Mouse (Mus musculus): ENCODE data around the gene Map4k2. TPM values are rescaled to one million over a fixed set of nuclear protein-coding genes. Genes with fewer than 3 reads are reported as not detected.

Gene Map4k2
- total RNA-seq, 2 experiments from 2014 or later, result 30.6 to 54.7 TPM

DNA sequence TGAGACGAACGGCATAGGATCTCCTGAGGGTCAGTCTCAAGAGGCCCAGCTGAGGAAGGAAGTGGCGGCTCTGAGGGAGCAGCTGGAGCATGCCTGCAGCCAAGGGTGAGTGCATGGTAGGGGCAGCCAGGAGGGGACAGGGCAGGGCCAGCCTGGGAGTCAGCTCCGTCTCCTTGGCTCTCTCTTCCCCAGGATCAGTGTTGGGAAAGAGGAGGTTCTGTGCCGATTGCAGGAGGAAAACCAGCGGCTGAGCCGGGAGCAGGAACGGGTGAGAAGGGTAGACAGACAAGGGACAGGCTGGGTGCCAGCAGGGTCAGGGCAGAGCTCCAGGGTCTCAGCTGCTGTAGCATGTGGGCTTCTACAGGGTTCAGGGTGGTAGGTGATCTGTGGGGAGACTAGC is 26.4 kb upstream of the Map4k2 start:
- no peak for ATAC-seq (replicated peaks; ENCODE audit: poor library complexity, severe bottlenecking)

DNA sequence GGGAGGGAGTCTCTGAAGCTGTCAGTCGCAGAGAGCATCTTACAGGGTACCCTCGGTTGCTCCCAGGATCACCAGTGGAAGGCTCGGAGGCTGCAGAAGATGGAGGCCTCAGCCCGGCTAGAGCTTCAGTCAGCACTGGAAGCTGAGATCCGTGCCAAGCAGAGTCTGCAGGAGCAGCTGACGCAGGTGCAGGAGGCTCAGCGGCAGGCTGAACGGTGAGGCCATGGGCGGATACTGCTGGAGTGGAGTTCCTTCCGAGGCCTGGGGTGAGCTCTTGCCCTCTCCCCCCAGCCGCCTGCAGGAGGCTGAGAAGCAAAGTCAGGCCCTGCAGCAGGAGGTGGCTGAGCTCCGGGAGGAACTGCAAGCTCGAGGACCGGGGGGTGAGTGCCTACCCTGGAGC is 25.4 kb upstream of the Map4k2 start:
- no peak for ATAC-seq (replicated peaks; ENCODE audit: poor library complexity, severe bottlenecking)

DNA sequence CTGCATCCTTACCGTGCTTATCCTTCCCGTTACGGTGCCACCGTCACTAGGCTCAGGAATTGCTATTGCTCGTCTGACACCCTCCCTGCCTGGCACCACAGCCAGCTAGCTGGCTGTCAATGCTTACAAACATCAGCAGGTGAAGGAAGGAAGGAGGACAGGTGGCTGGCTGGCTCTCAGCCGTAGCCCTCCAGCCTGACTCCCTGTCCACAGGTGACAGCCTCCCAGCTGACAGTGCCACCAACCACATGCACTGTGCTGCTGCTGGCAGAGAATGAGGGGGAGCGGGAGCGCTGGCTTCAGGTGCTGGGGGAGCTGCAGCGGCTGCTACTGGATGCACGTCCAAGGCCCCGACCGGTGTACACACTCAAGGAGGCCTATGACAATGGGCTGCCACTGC is 22.8 kb upstream of the Map4k2 start:
- ATAC-seq (replicated peaks; ENCODE audit: poor library complexity, severe bottlenecking), result no peak

DNA sequence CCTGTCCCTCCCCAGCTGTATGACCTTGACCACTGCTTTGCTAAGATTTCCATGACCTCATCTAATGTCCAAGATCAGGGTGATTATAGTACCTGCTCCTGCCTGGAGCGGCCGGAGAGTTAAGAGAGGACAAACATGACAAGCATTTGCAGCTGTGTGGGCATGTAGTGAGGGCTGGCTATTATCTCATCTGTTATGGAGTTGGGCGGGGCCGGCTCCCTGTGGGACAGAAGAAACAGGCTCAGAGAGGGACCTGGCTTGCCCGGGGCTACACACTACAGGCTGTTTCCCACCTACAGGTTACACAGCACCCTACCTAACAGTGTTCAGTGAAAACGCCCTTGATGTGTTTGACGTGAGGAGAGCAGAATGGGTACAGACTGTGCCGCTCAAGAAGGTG is 19.6 kb upstream of the Map4k2 start:
- no peak for ATAC-seq (replicated peaks; ENCODE audit: poor library complexity, severe bottlenecking)

DNA sequence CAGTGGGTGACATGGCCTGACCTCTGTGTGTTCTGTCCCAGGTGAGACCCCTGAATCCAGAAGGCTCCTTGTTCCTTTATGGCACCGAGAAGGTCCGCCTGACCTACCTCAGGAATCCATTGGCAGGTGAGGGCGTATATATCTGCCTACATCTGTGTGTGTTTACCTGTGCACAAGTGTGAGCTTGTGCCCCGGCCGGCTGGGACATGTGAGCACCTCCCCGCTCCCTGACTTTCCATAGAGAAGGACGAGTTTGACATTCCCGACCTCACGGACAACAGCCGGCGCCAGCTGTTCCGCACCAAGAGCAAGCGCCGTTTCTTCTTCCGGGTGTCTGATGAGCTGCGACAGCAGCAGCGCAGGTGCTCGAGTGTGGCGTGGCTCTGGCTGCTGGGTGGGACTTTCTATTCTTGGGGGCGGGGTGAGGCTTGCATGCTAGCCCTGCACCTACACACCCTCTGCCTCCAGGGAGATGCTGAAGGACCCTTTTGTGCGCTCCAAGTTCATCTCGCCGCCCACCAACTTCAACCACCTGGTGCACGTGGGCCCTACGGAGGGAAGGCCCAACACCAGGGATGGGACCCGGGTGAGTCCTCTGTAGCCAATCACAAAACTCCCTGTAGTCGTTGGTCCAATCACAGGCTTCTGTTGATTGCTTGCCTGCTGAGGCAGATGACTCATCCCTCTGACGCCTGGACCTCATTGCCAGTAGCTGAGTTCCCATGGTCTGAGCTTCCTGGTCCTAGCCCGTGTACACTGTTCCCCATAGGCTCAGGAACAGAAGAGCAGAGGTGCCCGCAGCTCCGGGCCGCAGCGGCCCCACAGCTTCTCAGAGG is 18.9 kb upstream of the Map4k2 start:
- no peak for ATAC-seq (replicated peaks; ENCODE audit: poor library complexity, severe bottlenecking)

DNA sequence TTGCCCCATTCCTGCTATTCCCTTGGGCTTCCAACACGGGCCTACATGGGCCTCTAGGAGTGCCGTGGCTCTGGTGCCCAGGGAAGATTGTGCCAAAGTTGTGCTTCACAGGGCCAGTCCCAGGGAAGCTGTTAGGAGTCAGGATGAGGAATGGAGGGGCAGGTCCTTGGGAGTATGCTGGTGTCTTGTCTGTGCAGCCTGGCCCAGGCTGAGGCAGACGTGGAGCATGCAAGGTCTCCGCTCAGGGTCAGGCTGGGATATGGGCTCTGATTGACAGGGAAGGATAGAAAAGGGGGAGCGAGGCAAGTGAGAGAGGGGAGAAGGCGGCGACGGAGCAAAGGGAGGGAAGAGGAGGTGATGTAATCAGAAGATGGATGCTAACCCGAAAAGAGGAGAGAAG is 16.2 kb upstream of the Map4k2 start:
- ATAC-seq (replicated peaks; ENCODE audit: poor library complexity, severe bottlenecking), result no peak

DNA sequence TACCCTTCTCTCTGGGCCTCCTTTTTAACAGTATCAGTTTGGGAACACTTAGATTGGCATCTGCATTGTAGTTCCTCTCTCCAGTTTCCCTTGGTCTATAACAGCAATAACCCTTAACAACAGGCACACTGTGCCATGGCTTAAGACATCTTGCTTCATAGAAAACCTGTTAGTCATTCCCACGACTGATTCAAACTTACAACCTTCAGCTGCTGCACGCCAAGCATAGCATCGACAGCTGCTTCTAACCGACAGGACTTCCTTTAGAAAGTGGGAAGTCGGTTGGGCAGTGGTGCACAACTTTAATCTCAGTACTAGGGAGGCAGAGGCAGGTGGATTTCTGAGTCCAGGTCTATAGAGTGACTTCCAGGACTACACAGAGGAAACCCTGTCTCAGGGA is 9.8 kb upstream of the Map4k2 start:
- peak; percentile 53 for ATAC-seq (replicated peaks; ENCODE audit: poor library complexity, severe bottlenecking)

DNA sequence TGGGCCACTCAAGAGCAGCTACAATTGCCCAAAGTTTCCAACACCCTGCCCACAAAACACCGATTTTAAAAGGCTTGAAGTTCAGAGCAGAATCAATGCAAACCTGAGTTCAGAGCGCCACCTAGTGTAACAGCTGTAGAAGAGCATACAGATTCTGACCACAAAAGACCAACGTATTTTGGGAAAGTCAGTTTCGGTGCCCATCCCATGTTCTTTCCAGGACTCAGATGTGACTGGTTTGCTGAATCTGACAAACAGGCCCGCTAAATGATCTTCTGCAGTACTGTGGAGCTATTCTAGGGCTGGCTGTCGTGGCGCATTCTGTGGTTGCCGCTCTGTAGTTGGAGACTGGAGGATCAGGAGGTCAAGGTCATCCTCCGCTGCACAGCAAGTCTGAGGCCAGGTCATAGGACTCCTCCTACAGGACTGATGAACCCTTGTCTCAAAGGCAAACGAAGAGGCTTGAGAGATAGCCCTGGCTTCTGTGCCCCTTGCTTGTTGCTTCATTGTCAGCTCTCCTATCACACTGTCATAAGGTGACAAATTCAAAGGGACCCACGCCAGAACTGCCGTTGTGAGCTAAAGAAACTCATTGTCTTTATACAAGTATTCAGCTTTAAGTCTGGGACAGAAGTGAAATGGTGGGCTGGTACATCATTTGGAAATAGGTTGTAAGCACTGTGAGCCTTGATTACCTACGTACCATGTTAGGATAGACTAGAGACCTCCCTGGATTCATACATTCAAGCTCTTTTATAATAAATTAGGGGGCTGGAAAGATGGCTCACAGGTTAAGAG is 9.0 kb upstream of the Map4k2 start:
- ATAC-seq (replicated peaks; ENCODE audit: poor library complexity, severe bottlenecking), result peak; percentile 33

DNA sequence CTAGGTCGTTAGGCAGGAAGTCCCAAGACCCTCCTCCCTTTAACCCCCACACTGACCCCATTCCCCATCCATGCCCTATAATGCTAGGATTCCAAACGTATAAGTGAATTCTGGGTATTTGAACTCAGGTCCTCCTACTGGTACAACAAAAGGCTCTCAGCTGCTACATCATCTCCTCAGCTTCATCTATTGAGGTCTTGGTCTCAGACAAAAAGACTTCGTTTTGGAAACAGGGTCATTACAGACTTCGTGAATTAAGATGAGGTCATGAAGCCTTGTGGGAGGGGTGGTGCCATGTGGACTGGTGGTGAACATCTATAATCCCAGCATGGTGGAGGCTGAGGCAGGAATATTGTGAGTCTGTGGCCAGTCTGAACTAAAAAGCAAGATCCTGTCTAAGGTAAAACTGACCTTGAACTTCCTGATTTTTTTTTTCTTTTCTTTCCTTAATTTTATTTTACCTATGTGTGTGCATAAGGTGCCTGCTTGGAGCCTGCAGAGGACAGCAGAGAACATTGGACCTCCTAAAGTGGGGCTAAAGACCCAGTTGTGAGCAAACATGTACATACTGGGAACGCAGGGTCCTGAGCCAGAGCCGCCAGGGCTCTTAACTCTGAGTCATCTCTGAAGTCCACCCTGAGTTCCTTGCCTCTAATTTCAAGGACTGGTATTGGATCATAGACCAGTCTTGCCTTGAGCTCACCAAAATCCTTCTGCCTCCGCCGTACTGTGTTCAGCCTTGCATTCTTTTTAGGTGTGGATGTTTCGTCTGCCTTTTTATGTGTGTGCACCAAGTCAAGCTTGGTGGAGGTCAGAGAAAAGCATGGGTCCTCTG is 7.0 kb upstream of the Map4k2 start:
- ATAC-seq (replicated peaks; ENCODE audit: poor library complexity, severe bottlenecking), result no peak

DNA sequence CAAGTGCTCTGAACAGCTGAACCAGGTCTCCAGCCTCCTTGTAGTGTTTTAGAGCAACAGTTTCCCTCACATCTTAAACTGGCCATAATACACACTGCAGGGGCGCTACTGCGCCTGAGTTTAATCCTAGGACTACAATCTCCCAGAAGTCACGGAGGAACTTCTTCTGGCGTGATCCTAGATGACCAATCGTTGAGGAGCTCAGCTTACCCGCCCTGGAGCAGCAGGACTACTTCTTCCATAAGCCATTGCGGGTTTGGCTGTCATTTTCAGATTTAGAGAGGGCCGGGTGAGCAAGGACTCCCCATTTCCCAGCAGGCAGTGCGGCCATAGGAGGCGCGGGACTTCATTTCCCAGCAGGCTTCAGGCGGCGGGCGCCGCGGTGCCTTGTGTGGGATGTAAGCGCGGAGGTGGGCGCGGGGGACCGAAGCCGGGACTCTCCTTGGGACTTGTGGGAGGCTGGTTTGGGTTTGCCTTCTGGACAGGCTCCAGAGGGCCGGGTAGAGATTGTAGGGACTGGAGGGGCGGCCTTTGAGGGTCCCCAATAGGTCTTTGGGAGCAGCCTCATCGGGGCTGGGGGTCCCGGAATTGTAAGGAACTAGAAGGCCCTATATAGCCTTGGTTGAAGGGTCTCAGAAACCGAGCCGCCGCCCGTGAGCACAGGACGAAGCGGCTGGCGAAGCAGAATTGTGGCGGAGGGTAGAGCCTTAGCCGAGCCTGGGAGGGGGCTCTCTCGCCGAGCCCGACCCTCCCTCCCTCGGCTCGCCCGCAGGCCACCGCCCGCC is 6.1 kb upstream of the Map4k2 start, which contains the start of gene Men1:
TSS of gene Men1 (plus strand) at position 307 of the 785 bp plus-strand sequence.
- ATAC-seq (replicated peaks; ENCODE audit: poor library complexity, severe bottlenecking), result peak; percentile 80

DNA sequence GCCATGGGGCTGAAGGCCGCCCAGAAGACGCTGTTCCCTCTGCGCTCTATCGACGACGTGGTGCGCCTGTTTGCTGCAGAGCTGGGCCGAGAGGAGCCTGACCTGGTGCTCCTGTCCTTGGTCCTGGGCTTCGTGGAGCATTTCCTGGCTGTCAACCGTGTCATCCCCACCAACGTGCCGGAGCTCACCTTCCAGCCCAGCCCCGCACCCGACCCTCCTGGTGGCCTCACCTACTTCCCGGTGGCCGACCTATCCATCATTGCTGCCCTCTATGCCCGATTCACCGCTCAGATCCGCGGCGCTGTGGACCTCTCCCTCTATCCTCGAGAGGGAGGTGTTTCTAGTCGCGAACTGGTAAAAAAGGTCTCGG is 5.5 kb upstream of the Map4k2 start:
- no peak for ATAC-seq (replicated peaks; ENCODE audit: poor library complexity, severe bottlenecking)

DNA sequence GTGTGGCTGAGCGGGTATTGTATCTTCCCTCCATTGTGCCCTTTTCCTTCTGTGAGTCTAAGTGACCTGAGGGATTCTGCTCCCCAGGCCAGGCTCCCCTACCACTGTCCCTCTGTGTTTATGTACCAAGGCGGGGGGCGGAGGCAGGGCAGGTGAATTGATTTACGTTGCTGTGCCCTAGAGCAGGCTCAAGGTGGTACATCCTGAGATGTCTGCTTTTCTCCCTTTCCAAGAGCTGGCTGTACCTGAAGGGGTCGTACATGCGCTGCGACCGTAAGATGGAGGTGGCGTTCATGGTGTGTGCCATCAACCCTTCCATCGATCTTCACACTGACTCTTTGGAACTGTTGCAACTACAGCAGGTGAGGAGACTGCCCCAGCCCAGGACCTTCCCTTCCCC is 4.0 kb upstream of the Map4k2 start:
- ATAC-seq (replicated peaks; ENCODE audit: poor library complexity, severe bottlenecking), result no peak

DNA sequence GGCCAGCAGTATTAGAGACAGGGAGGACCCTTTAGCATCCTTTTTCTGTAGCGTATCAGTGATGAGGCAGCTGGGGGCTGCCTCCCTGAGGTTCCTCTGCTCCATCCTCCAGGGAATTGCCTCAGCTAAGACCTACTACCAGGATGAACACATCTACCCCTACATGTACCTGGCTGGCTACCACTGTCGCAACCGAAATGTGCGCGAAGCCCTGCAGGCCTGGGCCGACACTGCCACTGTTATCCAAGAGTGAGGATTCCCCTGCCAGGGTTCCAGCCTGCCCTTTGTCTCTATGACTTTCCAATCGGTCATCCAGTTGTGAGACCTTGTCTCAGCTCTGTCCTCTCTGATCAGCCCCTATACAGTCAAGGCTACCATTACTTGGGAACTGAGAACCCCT is 2.8 kb upstream of the Map4k2 start:
- ATAC-seq (replicated peaks; ENCODE audit: poor library complexity, severe bottlenecking), result no peak

DNA sequence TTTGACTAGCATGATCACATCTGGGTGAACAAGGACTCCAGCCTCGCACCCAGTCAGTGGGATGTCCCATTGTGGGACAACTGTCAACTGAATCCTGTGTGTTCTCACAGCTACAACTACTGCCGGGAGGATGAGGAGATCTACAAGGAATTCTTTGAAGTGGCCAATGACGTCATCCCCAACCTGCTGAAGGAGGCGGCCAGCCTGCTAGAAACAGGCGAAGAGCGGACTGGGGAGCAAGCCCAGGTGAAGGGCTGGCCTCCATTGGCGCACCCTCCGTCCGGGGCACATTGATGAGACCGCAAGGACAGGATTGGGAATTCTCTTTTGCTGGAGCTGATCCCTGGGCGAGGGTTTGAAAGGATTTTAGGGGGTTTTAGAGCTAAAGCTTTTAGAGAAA is 2.2 kb upstream of the Map4k2 start:
- ATAC-seq (replicated peaks; ENCODE audit: poor library complexity, severe bottlenecking), result no peak

DNA sequence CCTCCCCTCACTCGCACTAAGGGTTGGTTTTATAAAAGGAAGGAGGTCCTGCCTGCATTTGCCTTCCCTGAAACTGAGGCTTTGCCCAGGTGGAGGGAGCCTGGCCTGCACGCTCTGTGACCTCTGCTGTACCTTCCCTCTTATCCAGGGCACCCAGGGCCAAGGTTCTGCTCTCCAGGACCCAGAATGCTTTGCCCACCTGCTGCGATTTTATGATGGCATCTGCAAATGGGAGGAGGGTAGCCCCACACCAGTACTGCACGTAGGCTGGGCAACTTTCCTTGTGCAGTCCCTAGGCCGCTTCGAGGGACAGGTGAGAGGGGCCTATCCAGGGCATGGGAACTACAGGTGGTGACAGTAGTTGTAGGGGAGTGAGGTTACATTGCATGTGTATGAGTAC is 1.7 kb upstream of the Map4k2 start:
- ATAC-seq (replicated peaks; ENCODE audit: poor library complexity, severe bottlenecking), result no peak

DNA sequence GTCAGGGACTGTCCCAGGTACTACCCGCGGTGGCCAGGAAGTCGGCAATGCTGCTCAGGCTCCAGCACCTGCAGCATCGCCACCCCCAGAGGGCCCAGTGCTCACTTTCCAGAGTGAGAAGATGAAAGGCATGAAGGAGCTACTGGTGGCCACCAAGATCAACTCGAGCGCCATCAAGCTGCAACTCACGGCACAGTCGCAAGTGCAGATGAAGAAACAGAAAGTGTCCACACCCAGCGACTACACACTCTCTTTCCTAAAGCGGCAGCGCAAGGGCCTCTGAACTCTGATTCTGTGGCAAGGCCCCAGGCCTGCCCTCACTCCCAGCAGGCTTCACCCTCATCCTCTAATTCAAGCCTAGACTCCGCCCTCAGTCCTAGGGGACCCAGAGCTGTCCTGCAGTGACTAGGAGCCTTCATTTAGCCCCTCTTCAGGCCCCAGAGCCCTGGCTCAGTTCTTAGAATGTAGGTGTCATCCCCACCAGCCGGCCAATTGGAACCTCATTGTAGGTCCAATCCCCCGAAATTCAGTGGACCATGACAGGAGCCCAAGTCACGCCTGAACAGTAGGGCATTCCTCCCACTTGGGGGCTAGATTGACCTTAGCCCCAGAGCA is 938 bp upstream of the Map4k2 start:
- ATAC-seq (replicated peaks; ENCODE audit: poor library complexity, severe bottlenecking), result peak; percentile 42

DNA sequence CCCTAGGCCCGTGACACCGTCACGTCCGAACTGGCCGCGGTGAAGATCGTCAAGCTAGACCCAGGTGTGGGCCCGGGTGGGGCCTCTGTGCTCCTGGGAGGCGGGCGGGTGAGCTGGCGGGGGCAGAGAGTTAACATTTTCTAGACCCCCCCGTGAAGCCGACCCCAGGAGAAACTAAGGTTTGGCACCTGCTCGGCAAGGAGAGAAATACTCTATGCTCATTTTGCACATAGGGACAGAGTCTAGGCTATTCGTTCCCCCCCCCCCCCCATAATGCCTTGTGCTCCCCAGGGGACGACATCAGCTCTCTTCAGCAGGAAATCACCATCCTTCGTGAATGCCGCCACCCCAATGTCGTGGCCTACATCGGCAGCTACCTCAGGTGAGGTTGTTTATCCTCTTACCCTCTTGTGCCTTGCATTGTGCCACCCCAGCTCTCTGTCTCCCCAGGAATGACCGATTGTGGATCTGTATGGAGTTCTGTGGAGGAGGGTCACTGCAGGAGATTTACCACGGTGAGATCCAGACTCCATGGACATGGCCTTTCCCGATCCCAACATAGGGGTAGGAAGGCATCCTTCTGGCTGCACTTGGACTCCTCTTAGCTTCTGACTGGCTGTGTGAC is 630 bp downstream of the Map4k2 start:
- no peak for ATAC-seq (replicated peaks; ENCODE audit: poor library complexity, severe bottlenecking)

DNA sequence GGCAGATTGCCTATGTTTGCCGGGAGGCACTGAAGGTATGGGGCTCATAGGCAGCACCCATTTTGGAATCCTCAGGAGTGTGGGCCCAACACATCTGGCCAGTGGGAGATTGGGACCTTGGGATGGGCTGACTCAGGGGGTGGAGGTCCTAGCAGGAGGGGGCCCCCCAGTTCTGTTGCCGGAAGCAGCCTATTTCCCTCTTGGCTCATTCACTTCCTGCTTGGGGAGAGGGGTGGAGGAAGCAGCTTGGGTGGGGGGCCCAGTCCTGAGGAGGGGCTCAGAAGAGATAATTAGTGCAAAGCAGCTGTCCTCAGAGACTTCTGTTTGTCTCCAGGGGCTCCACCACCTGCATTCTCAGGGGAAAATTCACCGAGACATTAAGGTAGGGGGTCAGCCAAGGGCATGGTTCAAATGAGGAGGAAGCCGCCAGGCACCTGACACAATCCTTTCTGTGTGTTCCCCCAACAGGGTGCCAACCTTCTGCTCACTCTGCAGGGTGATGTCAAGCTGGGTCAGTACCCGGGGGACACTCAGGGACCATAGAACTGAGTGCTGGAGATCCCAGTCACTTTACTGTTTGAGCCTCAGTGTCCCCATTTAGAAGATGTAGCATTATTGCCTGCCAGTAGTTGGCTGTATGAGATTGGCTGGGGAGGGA is 1.5 kb downstream of the Map4k2 start:
- no peak for ATAC-seq (replicated peaks; ENCODE audit: poor library complexity, severe bottlenecking)
